Mouse (Mus musculus) cerebellum, adult 2 months (tissue): ENCODE data around the gene Diaph3. TPM values are rescaled to one million over a fixed set of nuclear protein-coding genes. Genes with fewer than 3 reads are reported as not detected.
"Not testable (repeated sequence)": the region's sequence is repeated elsewhere in the genome, so short reads cannot be mapped to it uniquely, and the experiment has no call there.

ENCODE experiments used
- DNase-seq, 2 experiments: peaks; one replicate each; pipeline ENCODE4 v3.0.0; 2021
- H3K27ac ChIP-seq: fragments of 200-500 bp; 2 replicates; pipeline ENCODE4 v1.5.1; 2012; ENCODE audit warnings: low read length, control low read depth, inconsistent platforms; ENCODE audit not compliant: insufficient read depth
- H3K27me3 ChIP-seq: fragments of 200-500 bp; 2 replicates; pipeline ENCODE4 v1.6.1; 2012; ENCODE audit warnings: inconsistent platforms, mild to moderate bottlenecking, low read length, moderate library complexity; ENCODE audit not compliant: control insufficient read depth, insufficient read depth
- H3K4me1 ChIP-seq: fragments of 200-500 bp; 2 replicates; pipeline ENCODE4 v1.6.1; 2011; ENCODE audit warnings: low read length; ENCODE audit not compliant: control insufficient read depth, insufficient read depth
- H3K4me3 ChIP-seq: fragments of 200-500 bp; replicated peaks from 2 replicates; pipeline ENCODE3; 2011; ENCODE audit warnings: mild to moderate bottlenecking, low read depth, low read length, control low read depth; ENCODE audit not compliant: insufficient read depth
- CTCF ChIP-seq: fragments of 200-500 bp; IDR thresholded peaks from 2 replicates; pipeline ENCODE4 v1.5.1; 2011; ENCODE audit warnings: low read depth, mild to moderate bottlenecking, control low read depth, low read length, moderate library complexity, borderline replicate concordance; ENCODE audit not compliant: insufficient read depth
- POLR2A ChIP-seq: fragments of 200-500 bp; IDR thresholded peaks from 2 replicates; pipeline ENCODE4 v1.6.1; 2011; ENCODE audit warnings: low read length, control low read depth, borderline replicate concordance; ENCODE audit not compliant: insufficient read depth
- WGBS: fragments of 180-500 bp; shearing (Covaris S2); methylation state at CpG from one replicate; pipeline ENCODE4 v1.1.7; 2018; 5-methylcytosine and 5-hydroxymethylcytosine counted together
- polyA plus RNA-seq: library from polyadenylated mRNA; depleted of rRNA; stranded (reverse); fragments of >200 nt; gene quantifications from 2 replicates; pipeline ENCODE4 v1.2.3, GENCODE M21; 2012

The Diaph3 gene
- polyA plus RNA-seq, 1 experiment: 2.0 TPM

GRCm38 (mm10) chr14:87098093-87098492 is 42.9 kb downstream of the Diaph3 start:
- no peak for TF ChIP-seq CTCF
- no peak for TF ChIP-seq POLR2A
- no peak overlapping the region for H3K27ac ChIP-seq
- H3K27me3 ChIP-seq: no peaks in the 10 kb centered on the region
- 82% methylated on average over 2 of the region's 2 CpGs for WGBS
- no peaks in the 10 kb centered on the region for H3K4me1 ChIP-seq
- no peak for DNase-seq
- no peak overlapping the region for H3K4me3 ChIP-seq

- Histone ChIP-seq H3K4me3 (no peak overlapping the region), H3K4me1 (no peaks in the 10 kb centered on the region), H3K27me3 (no peaks in the 10 kb centered on the region), H3K27ac (no peak overlapping the region)
- 72% methylated on average over 3 of the region's 3 CpGs for WGBS
- no peak for DNase-seq
- TF ChIP-seq CTCF (no peak), POLR2A (no peak)
Observed at GRCm38 (mm10) chr14:87091522-87091921, 49.5 kb downstream of the Diaph3 start.

DNA sequence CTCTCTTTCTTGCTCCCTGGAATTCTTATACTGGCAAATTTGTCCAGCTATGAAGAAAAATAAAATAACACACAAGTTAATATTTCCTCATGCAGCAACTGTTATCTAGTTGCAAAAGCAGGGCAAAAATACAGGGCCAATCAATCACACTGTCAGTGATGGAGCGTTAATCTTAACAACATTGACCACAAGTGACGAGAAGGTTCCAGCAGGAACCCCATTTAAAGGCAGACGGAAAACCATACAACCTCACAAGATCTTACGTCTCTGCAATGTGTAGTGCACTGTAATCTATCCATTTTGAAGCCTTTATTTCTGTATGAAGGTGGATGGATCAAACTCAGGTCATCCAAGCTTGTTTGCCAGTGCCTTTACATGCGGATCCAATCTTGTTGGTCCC is 49.9 kb downstream of the Diaph3 start:
- Histone ChIP-seq H3K4me1 (no peaks in the 10 kb centered on the region), H3K27ac (no peak overlapping the region), H3K4me3 (no peak overlapping the region), H3K27me3 (no peaks in the 10 kb centered on the region)
- TF ChIP-seq CTCF (no peak), POLR2A (no peak)
- DNase-seq: no peak
- WGBS: 97% methylated on average over 5 of the region's 5 CpGs

DNA sequence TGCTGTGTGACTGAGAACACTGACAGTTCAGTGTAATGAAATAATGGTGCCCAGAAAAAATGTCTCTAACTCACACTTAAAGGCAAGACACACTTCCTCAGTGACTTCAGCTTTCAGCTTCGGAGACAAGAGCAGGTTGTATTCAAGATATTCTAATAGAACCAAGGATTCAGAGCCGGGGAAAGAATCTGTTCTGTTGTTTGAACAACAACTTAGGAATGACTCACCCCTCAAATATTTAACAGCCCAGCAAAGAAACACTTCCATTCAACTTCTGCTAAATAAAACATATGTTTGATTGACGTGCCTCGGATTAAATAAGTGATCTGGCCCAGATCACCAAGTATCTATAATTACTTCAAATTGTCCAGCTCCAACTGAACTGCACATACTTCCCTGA is 52.1 kb downstream of the Diaph3 start:
- H3K27me3 ChIP-seq: no peaks in the 10 kb centered on the region
- no peak overlapping the region for H3K4me3 ChIP-seq
- 86% methylated on average over 4 of the region's 4 CpGs for WGBS
- no peaks in the 10 kb centered on the region for H3K4me1 ChIP-seq
- no peak for DNase-seq
- TF ChIP-seq CTCF: no peak
- no peak for TF ChIP-seq POLR2A
- H3K27ac ChIP-seq: no peak overlapping the region

- no peak for TF ChIP-seq POLR2A
- no peak for TF ChIP-seq CTCF
- 94% methylated on average over 5 of the region's 5 CpGs for WGBS
- H3K27ac ChIP-seq: no peak overlapping the region
- H3K27me3 ChIP-seq: no peaks in the 10 kb centered on the region
- no peak for DNase-seq
- no peak overlapping the region for H3K4me3 ChIP-seq
- H3K4me1 ChIP-seq: no peaks in the 10 kb centered on the region
Observed at GRCm38 (mm10) chr14:87088456-87088855, 52.6 kb downstream of the Diaph3 start.

DNA sequence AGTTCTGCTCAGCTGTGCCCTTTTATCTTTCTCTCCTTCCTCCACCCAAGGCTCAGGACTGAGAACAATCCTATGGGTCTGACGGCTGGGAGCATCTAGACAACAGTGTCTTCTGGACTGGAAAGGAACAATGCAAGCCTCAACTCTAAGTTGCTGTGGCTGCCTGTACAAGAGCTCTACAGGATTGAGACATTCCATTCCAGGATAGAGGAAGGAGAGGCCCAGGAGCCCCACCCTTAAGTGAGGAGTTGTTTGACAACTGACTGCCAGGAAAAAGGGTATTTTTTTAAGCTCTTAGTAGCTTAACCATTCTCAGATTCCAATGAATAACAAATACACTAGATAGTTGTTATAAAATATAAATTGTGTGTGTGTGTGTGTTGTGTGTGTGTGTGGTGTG is 53.0 kb downstream of the Diaph3 start:
- TF ChIP-seq POLR2A (no peak), CTCF (no peak)
- 97% methylated on average over 1 of the region's 1 CpGs for whole genome bisulfite sequencing
- H3K27me3 ChIP-seq: no peaks in the 10 kb centered on the region
- no peak for DNase-seq
- no peaks in the 10 kb centered on the region for H3K4me1 ChIP-seq
- no peak overlapping the region for H3K27ac ChIP-seq
- no peak overlapping the region for H3K4me3 ChIP-seq

GRCm38 (mm10) chr14:87084906-87085305 is 56.1 kb downstream of the Diaph3 start:
- not testable (repeated sequence) for H3K4me3 ChIP-seq, H3K27me3 ChIP-seq, H3K4me1 ChIP-seq, H3K27ac ChIP-seq, DNase-seq
- 83% methylated on average over 8 of the region's 8 CpGs for WGBS

GRCm38 (mm10) chr14:87083911-87084310 is 57.1 kb downstream of the Diaph3 start:
- H3K27ac ChIP-seq: no peak overlapping the region
- H3K4me1 ChIP-seq: no peaks in the 10 kb centered on the region
- H3K27me3 ChIP-seq: no peaks in the 10 kb centered on the region
- 5% methylated on average over 6 of the region's 6 CpGs for WGBS
- no peak overlapping the region for H3K4me3 ChIP-seq
- no peak for TF ChIP-seq POLR2A
- TF ChIP-seq CTCF: no peak
- peak; percentile 8 to 31 for DNase-seq

GRCm38 (mm10) chr14:87079725-87080124 is 61.3 kb downstream of the Diaph3 start:
- WGBS: 99% methylated on average over 2 of the region's 2 CpGs
- Histone ChIP-seq H3K27me3 (no peaks in the 10 kb centered on the region), H3K27ac (no peak overlapping the region), H3K4me3 (no peak overlapping the region), H3K4me1 (no peaks in the 10 kb centered on the region)
- TF ChIP-seq CTCF (no peak), POLR2A (no peak)
- no peak for DNase-seq
